Comparison of ENCODE assay signal across 16 mouse cellular contexts in genomic region chr5:52638006-52638405, GRCm38 (mm10).
"Had no signal": no experiment of that assay in that cellular context is flagged by ENCODE, and none has a peak within 500 bp of the region (broad histone marks: within the 10 kb centered on the region; RNA-seq: fewer than 3 reads in every experiment).

No protein-coding gene starts in this region.

- H3K4me2 ChIP-seq: liver, embryonic 13.5 days; liver, embryonic 15.5 days; lung, embryonic 14.5 days; midbrain, embryonic 12.5 days; neural tube, embryonic 13.5 days; neural tube, embryonic 15.5 days had no signal

- H3K9ac ChIP-seq: liver, embryonic 13.5 days; liver, embryonic 15.5 days; lung, embryonic 14.5 days; midbrain, embryonic 12.5 days; neural tube, embryonic 13.5 days; neural tube, embryonic 15.5 days had no signal

- H3K27me3 ChIP-seq: liver, embryonic 13.5 days; liver, embryonic 15.5 days; midbrain, embryonic 12.5 days; neural tube, embryonic 15.5 days had no signal

- H3K27ac ChIP-seq: liver, embryonic 13.5 days; liver, embryonic 15.5 days; midbrain, embryonic 12.5 days; neural tube, embryonic 13.5 days; neural tube, embryonic 15.5 days had no signal

- H3K4me3 ChIP-seq: liver, embryonic 13.5 days; liver, embryonic 15.5 days; midbrain, embryonic 12.5 days; myocyte; neural tube, embryonic 13.5 days; neural tube, embryonic 15.5 days had no signal

- H3K4me1 ChIP-seq: midbrain, embryonic 12.5 days; neural tube, embryonic 13.5 days had no signal

- DNase-seq: liver, embryonic 13.5 days; lung, embryonic 14.5 days; lung, postnatal 10 days; lung, postnatal 4 days; right cerebral cortex, adult 18-20 months; right cerebral cortex, postnatal 25 days; right cerebral cortex, postnatal 4 days; spleen, adult 18-20 months; thymus, adult 18-20 months; thymus, postnatal 14 days; thymus, postnatal 36 days had no signal

- H3K9me3 ChIP-seq: liver, embryonic 13.5 days; liver, embryonic 15.5 days; midbrain, embryonic 12.5 days; neural tube, embryonic 13.5 days; neural tube, embryonic 15.5 days had no signal
